Mouse (Mus musculus) bone marrow macrophage, adult 2 months (primary cell): Measurements from ENCODE around the gene Zmiz2. TPM values are rescaled to one million over a fixed set of nuclear protein-coding genes. Genes with fewer than 3 reads are reported as not detected.
A peak's percentile ranks its signal among the peaks of the same experiment; 100 is the strongest.
"Not testable (repeated sequence)": the region's sequence is repeated elsewhere in the genome, so short reads cannot be mapped to it uniquely, and the experiment has no call there.

ENCODE experiments used
- H3K27ac ChIP-seq: 2 replicates; pipeline ENCODE4 v1.5.1; 2012; ENCODE audit warnings: low read depth, low read length; ENCODE audit not compliant: insufficient read depth
- H3K4me1 ChIP-seq: 2 replicates; pipeline ENCODE4 v1.6.1; 2012; ENCODE audit warnings: low read length; ENCODE audit not compliant: control insufficient read depth, insufficient read depth
- H3K4me3 ChIP-seq: 2 replicates; pipeline ENCODE4 v1.5.1; 2012; ENCODE audit warnings: mild to moderate bottlenecking, low read length, moderate library complexity; ENCODE audit not compliant: insufficient read depth
- CTCF ChIP-seq: IDR thresholded peaks from 2 replicates; pipeline ENCODE4 v1.5.1; 2012; ENCODE audit warnings: low read depth, mild to moderate bottlenecking, low read length, moderate library complexity
- POLR2A ChIP-seq: IDR thresholded peaks from 2 replicates; pipeline ENCODE4 v1.6.1; 2012; ENCODE audit warnings: mild to moderate bottlenecking, low read depth, low read length, borderline replicate concordance
- polyA plus RNA-seq: library from polyadenylated mRNA; stranded (reverse); fragments of >200 nt; gene quantifications from 2 replicates; pipeline ENCODE4 v1.2.4, GENCODE M21; 2012; ENCODE audit not compliant: missing spikeins, insufficient read depth, insufficient read length

The Zmiz2 gene
- polyA plus RNA-seq, 1 experiment, result 107 TPM

- peak within 1 kb of the TSS; percentile 81 for H3K4me3 ChIP-seq
- H3K27ac ChIP-seq, result peak within 1 kb of the TSS; percentile 72
- peaks cover 6% of the 10 kb centered on the region for H3K4me1 ChIP-seq
- TF ChIP-seq CTCF, result no peak
- no peak for TF ChIP-seq POLR2A
These were observed 55.4 kb downstream of the Zmiz2 start, which contains the start of gene H2afv for GRCm38 (mm10) chr11:6444077-6444853. H2afv (minus strand) TSS chr11:6444443.

GRCm38 (mm10) chr11:6445441-6445840 lies 56.6 kb downstream of the Zmiz2 start:
- peaks cover 6% of the 10 kb centered on the region for H3K4me1 ChIP-seq
- TF ChIP-seq POLR2A (no peak), CTCF (no peak)
- H3K4me3 ChIP-seq, result no peak overlapping the region
- H3K27ac ChIP-seq, result no peak overlapping the region

GRCm38 (mm10) chr11:6445951-6446350 lies 57.1 kb downstream of the Zmiz2 start:
- Histone ChIP-seq H3K4me1 (peaks cover 6% of the 10 kb centered on the region), H3K27ac (no peak overlapping the region), H3K4me3 (no peak overlapping the region)
- no peak for TF ChIP-seq POLR2A
- TF ChIP-seq CTCF, result no peak

- TF ChIP-seq POLR2A, result no peak
- no peak for TF ChIP-seq CTCF
- peaks cover 6% of the 10 kb centered on the region for H3K4me1 ChIP-seq
- H3K4me3 ChIP-seq, result no peak overlapping the region
- no peak overlapping the region for H3K27ac ChIP-seq
These were observed 58.6 kb downstream of the Zmiz2 start for GRCm38 (mm10) chr11:6447493-6447892.

DNA sequence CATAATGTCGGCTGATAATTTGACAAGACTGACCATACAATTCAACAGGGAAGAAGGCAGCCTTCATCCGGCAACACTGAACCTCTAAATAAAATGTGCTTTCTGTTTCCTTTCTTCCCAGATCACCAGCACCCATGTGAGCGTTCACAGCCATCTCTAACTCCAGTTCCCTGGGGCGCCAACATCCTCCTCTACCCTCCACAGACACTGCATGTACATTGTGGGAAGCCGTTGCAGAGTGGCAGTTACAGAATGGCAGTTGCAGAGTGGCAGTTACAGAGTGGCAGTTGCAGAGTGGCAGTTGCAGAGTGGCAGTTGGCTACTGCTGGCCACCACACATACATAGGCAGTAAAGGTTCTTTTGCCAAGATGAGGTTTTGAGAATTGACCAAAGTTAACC lies 59.3 kb downstream of the Zmiz2 start:
- not testable (repeated sequence) for H3K4me1 ChIP-seq, H3K27ac ChIP-seq, H3K4me3 ChIP-seq

Other genes with a start within 250 kb of the Zmiz2 start
- not detected in 2 replicates for gene A730071L15Rik, start 189.0 kb upstream of the Zmiz2 start, polyA plus RNA-seq
- 30.6 and 35.0 TPM in 2 replicates for gene Nudcd3, start 188.7 kb upstream of the Zmiz2 start, polyA plus RNA-seq
- not detected in 2 replicates for gene Npc1l1, start 158.9 kb upstream of the Zmiz2 start, polyA plus RNA-seq
- gene Ddx56, start 121.3 kb upstream of the Zmiz2 start, polyA plus RNA-seq, result 16.2 and 19.2 TPM in 2 replicates
- 52.9 and 55.0 TPM in 2 replicates for gene Tmed4, start 114.2 kb upstream of the Zmiz2 start, polyA plus RNA-seq
- 52.8 and 57.1 TPM in 2 replicates for gene Ogdh, start 97.4 kb upstream of the Zmiz2 start, polyA plus RNA-seq
- 1,442 and 1,533 TPM in 2 replicates for gene Ppia, start 26.4 kb downstream of the Zmiz2 start, polyA plus RNA-seq
- 146 and 172 TPM in 2 replicates for gene H2afv, start 55.4 kb downstream of the Zmiz2 start, polyA plus RNA-seq
- 37.3 and 37.7 TPM in 2 replicates for gene Purb, start 86.8 kb downstream of the Zmiz2 start, polyA plus RNA-seq
- gene Myo1g, start 131.9 kb downstream of the Zmiz2 start, polyA plus RNA-seq, result 96.5 and 106 TPM in 2 replicates
- 70.8 and 88.9 TPM in 2 replicates for gene Ccm2, start 157.8 kb downstream of the Zmiz2 start, polyA plus RNA-seq
- not detected in 2 replicates for gene Nacad, start 217.0 kb downstream of the Zmiz2 start, polyA plus RNA-seq
- gene Tbrg4, start 237.0 kb downstream of the Zmiz2 start, polyA plus RNA-seq, result 15.5 and 24.1 TPM in 2 replicates
- not detected in 2 replicates for gene Wap, start 249.6 kb downstream of the Zmiz2 start, polyA plus RNA-seq